Comparison of ENCODE assay signal across 10 mouse cellular contexts in the genomic region with DNA sequence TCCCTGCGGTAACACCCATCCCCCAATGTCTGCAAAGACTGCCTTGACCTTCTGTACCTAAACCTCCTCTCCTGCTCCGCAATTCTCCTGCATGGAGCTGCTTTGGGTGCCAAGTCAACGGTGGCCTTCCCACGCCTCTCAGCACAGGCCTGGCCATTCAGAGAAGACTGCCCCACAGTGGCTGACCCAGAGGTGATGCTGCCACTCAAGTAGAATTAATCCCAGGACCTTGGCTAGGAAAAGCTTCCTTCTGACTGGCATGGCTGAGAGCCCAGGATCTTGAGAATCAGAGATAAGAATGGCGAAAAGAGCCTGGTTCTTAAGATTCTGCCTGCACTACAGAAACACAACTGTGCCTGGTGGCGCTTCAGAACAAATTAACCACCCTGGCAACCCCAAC.
A peak's percentile ranks its signal among the peaks of the same experiment; 100 is the strongest.
DNase-seq lines count a peak whose midpoint lies in the region; ATAC-seq lines count a peak whose summit lies in the region.
"Had no signal": no experiment of that assay in that cellular context is flagged by ENCODE, and none has a peak within 500 bp of the region (broad histone marks: within the 10 kb centered on the region; RNA-seq: fewer than 3 reads in every experiment).

No protein-coding gene starts in this region.

- no peak overlapping the region for H3K4me2 ChIP-seq in hindbrain, embryonic 16.5 days (ENCODE audit: low read length)
- H3K4me2 ChIP-seq: liver, embryonic 15.5 days had no signal

- peak; percentile 85 for ATAC-seq in hindbrain, embryonic 16.5 days

- H3K4me3 ChIP-seq in hindbrain, embryonic 16.5 days (ENCODE audit: low read length), result no peak overlapping the region
- no peak overlapping the region for H3K4me3 ChIP-seq in hindbrain, embryonic 10.5 days
- H3K4me3 ChIP-seq: liver, embryonic 15.5 days; myocyte had no signal

- 78% methylated on average over 6 of the region's 6 CpGs for WGBS in hindbrain, embryonic 16.5 days
- WGBS in hindbrain, embryonic 10.5 days, result 85% methylated on average over 6 of the region's 6 CpGs

- H3K9ac ChIP-seq in hindbrain, embryonic 16.5 days (ENCODE audit: low read depth, low read length), result no peak overlapping the region
- H3K9ac ChIP-seq: liver, embryonic 15.5 days had no signal

- H3K9me3 ChIP-seq in hindbrain, embryonic 16.5 days (ENCODE audit: control insufficient read depth, low read length), result no peaks in the 10 kb centered on the region
- H3K9me3 ChIP-seq in hindbrain, embryonic 10.5 days, result no peaks in the 10 kb centered on the region
- H3K9me3 ChIP-seq: liver, embryonic 15.5 days had no signal

- H3K36me3 ChIP-seq in hindbrain, embryonic 16.5 days (ENCODE audit: control insufficient read depth, insufficient read depth, low read length), result no peaks in the 10 kb centered on the region
- H3K36me3 ChIP-seq in hindbrain, embryonic 10.5 days, result no peaks in the 10 kb centered on the region
- H3K36me3 ChIP-seq: liver, embryonic 15.5 days had no signal

- no peaks in the 10 kb centered on the region for H3K27me3 ChIP-seq in hindbrain, embryonic 16.5 days (replicated peaks; ENCODE audit: control insufficient read depth, insufficient read depth, low read length)
- no peaks in the 10 kb centered on the region for H3K27me3 ChIP-seq in hindbrain, embryonic 10.5 days (ENCODE audit: insufficient read depth, poor library complexity, severe bottlenecking)
- H3K27me3 ChIP-seq: liver, embryonic 15.5 days had no signal

- no peak overlapping the region for H3K27ac ChIP-seq in hindbrain, embryonic 16.5 days (ENCODE audit: low read depth, low read length)
- H3K27ac ChIP-seq in hindbrain, embryonic 10.5 days, result no peak overlapping the region
- H3K27ac ChIP-seq: liver, embryonic 15.5 days had no signal

- no peaks in the 10 kb centered on the region; the same call in 1 of the 2 replicates for H3K4me1 ChIP-seq in hindbrain, embryonic 16.5 days (ENCODE audit: control insufficient read depth, insufficient read depth, low read depth, low read length)
- H3K4me1 ChIP-seq in hindbrain, embryonic 10.5 days (replicated peaks), result no peaks in the 10 kb centered on the region
- H3K4me1 ChIP-seq: liver, embryonic 15.5 days had no signal

- DNase-seq in hindbrain, embryonic 10.5 days (ENCODE audit: low spot score), result no peak
- DNase-seq in brain, adult 2 months (ENCODE audit: low read depth, low spot score), result peak; percentile 22
- peak; percentile 8 to 35 for DNase-seq in frontal cortex, adult 2 months (ENCODE audit: extremely low spot score in 1 of 2, low spot score in 1 of 2)
- DNase-seq in lung, postnatal 25 days (ENCODE audit: low spot score), result peak; percentile 56
- DNase-seq in urinary bladder, adult 2 months (ENCODE audit: low spot score), result no peak
- DNase-seq in gastrocnemius, adult 18-20 months (ENCODE audit: low spot score), result no peak
- DNase-seq: thymus, postnatal 14 days had no signal

Comparison
In these comparisons a context has a peak if more than half of its experiments do, and no peak if none do; other contexts are left out.
1. DNase-seq: peak in brain, adult 2 months (single experiment), frontal cortex, adult 2 months (2 of 2) and lung, postnatal 25 days (single experiment); none in hindbrain, embryonic 10.5 days (single experiment), urinary bladder, adult 2 months (single experiment) and gastrocnemius, adult 18-20 months (single experiment).